ENCODE assay signal across 13 mouse cellular contexts in the genomic region with DNA sequence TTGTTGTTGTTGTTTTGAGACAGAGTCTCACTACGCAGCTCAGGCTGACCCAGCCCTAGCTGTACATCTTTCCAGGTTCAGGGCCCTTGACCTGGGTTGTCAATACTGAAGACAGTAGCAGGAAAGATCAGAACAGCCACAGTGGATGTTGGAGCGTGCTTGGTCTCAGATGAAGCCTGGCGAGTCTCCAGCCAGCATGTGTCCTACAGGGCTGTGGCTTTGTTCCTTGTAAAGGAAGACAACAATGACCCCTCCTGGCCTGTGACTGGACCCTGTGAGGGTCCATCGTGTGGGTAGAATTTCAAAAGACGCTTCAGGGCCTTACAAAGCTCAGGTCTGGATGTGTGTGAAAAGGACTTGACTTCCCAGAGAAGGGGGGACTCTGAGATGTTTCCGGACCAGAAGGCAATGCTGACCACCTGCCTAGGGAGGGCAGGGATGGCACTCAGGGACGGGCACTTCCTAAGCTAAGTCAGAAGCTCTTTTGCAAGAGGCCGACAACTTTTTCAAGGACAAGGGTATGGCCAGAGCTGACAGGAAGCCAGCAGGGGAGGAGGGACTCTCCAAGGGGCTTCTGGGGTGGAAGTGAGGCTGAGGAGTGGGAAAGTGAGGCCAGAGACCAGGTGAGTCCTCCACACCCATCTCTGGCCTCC. TPM values are rescaled to one million over a fixed set of nuclear protein-coding genes. Genes with fewer than 3 reads are reported as not detected.
DNase-seq lines count a peak whose midpoint lies in the region; ATAC-seq and TF ChIP-seq lines count a peak whose summit lies in the region.
"Had no signal": no experiment of that assay in that cellular context is flagged by ENCODE, and none has a peak within 500 bp of the region (broad histone marks: within the 10 kb centered on the region; RNA-seq: fewer than 3 reads in every experiment).

No protein-coding gene starts in this region.

- H3K9me3 ChIP-seq in heart, embryonic 15.5 days (replicated peaks): no peaks in the 10 kb centered on the region
- no peaks in the 10 kb centered on the region for H3K9me3 ChIP-seq in forebrain, embryonic 15.5 days
- H3K9me3 ChIP-seq: hindbrain, embryonic 13.5 days; limb, embryonic 13.5 days had no signal

- peak overlapping the region; percentile 1 for H3K27ac ChIP-seq in heart, embryonic 15.5 days
- peak overlapping the region; percentile 49 for H3K27ac ChIP-seq in macrophage
- H3K27ac ChIP-seq in forebrain, embryonic 15.5 days (replicated peaks): no peak overlapping the region
- H3K27ac ChIP-seq: hindbrain, embryonic 13.5 days; layer of hippocampus, adult 2 months; limb, embryonic 13.5 days had no signal

- no peaks in the 10 kb centered on the region for H3K27me3 ChIP-seq in heart, embryonic 15.5 days
- H3K27me3 ChIP-seq in forebrain, embryonic 15.5 days: no peaks in the 10 kb centered on the region
- H3K27me3 ChIP-seq: hindbrain, embryonic 13.5 days; limb, embryonic 13.5 days had no signal

- no peak overlapping the region for H3K4me2 ChIP-seq in heart, embryonic 15.5 days
- no peak overlapping the region for H3K4me2 ChIP-seq in forebrain, embryonic 15.5 days (replicated peaks)
- H3K4me2 ChIP-seq: hindbrain, embryonic 13.5 days; limb, embryonic 13.5 days had no signal

- H3K4me3 ChIP-seq in lung, adult 2 months (replicated peaks; ENCODE audit: extremely low read depth, low read depth, low read length): no peak overlapping the region
- H3K4me3 ChIP-seq in heart, embryonic 15.5 days: no peak overlapping the region
- H3K4me3 ChIP-seq in macrophage (ENCODE audit: inconsistent target): no peak overlapping the region
- no peak overlapping the region for H3K4me3 ChIP-seq in forebrain, embryonic 15.5 days
- H3K4me3 ChIP-seq: hindbrain, embryonic 13.5 days; layer of hippocampus, adult 2 months; limb, embryonic 13.5 days had no signal

- 52% methylated on average over 8 of the region's 8 CpGs for WGBS in lung, adult 2 months
- 76% methylated on average over 8 of the region's 8 CpGs for WGBS in heart, embryonic 15.5 days
- 82% methylated on average over 8 of the region's 8 CpGs for WGBS in macrophage (ENCODE audit: missing documents)
- WGBS in forebrain, embryonic 15.5 days: 72% methylated on average over 8 of the region's 8 CpGs

- DNase-seq in gastrocnemius, postnatal 14 days: peak; percentile 61
- DNase-seq in gastrocnemius, adult 8-10 months (ENCODE audit: low spot score in 2 of 2): no peak
- no peak for DNase-seq in lung, adult 2 months
- DNase-seq in lung, adult 18-20 months: no peak
- no peak for DNase-seq in cerebellum, postnatal 4 days (ENCODE audit: low spot score in 2 of 2)

- no peak for TF ChIP-seq POLR2A in lung, adult 2 months (IDR thresholded peaks at IDR 0.05; ENCODE audit: borderline replicate concordance, extremely low read depth, low read depth, low read length)

- ATAC-seq in heart, embryonic 15.5 days (replicated peaks; ENCODE audit: insufficient number of reproducible peaks, insufficient read depth, low FRiP score, low read depth): no peak
- no peak for ATAC-seq in forebrain, embryonic 15.5 days (replicated peaks)
- ATAC-seq: forebrain, embryonic 16.5 days had no signal

- intact Hi-C loops in gastrocnemius, postnatal 14 days (cut with DNase I; ENCODE audit: low total_unique reads): no loop called here

- no peaks in the 10 kb centered on the region for H3K79me2 ChIP-seq in macrophage (ENCODE audit: inconsistent target)

- H3K36me3 ChIP-seq in heart, embryonic 15.5 days: no peaks in the 10 kb centered on the region
- no peaks in the 10 kb centered on the region for H3K36me3 ChIP-seq in macrophage (ENCODE audit: inconsistent target)
- H3K36me3 ChIP-seq in forebrain, embryonic 15.5 days: no peaks in the 10 kb centered on the region
- H3K36me3 ChIP-seq: hindbrain, embryonic 13.5 days; limb, embryonic 13.5 days had no signal

- H3K4me1 ChIP-seq in lung, adult 2 months (ENCODE audit: control insufficient read depth, insufficient read depth, low read length): peaks cover 9% of the 10 kb centered on the region; the same call in 1 of the 2 replicates
- peaks cover 9% of the 10 kb centered on the region for H3K4me1 ChIP-seq in heart, embryonic 15.5 days (replicated peaks)
- no peaks in the 10 kb centered on the region for H3K4me1 ChIP-seq in forebrain, embryonic 15.5 days

- TF ChIP-seq CTCF in lung, adult 2 months (IDR thresholded peaks at IDR 0.05; ENCODE audit: insufficient read depth, low read length): peak; percentile 40; the same call in 1 of the 2 replicates

- H3K9ac ChIP-seq in heart, embryonic 15.5 days: no peak overlapping the region
- no peak overlapping the region for H3K9ac ChIP-seq in forebrain, embryonic 15.5 days (replicated peaks)
- H3K9ac ChIP-seq: hindbrain, embryonic 13.5 days; limb, embryonic 13.5 days had no signal

RNA-seq across cellular contexts. Expression of gene Syngr1, which starts 37.6 kb away (rescaled TPM):
- total RNA-seq in gastrocnemius, postnatal 14 days (2021): 10 to 100 TPM; 16.6 to 20.1 TPM
- 10 to 100 TPM; 54.5 to 72.8 (median 61.1) TPM for total RNA-seq in gastrocnemius, adult 8-10 months (2022)
- 44.1 and 50.9 TPM in 2 replicates for polyA plus RNA-seq in lung, adult 2 months (2012; rRNA removed)
- 38.0 and 42.9 TPM in 2 replicates for polyA plus RNA-seq in heart, embryonic 15.5 days (2015; fragmentation: Nextera tagmentation; extraction: Ambion mirVana)
- 100 to 1,000 TPM in 11 of 26 experiments, 10 to 100 TPM in 14, 1 to 10 TPM in 1; 8.5 to 192 (median 76.8) TPM for total RNA-seq in macrophage (2018; cell fraction: chromatin; rRNA removed)
- total RNA-seq in macrophage (2018; cell fraction: cytosol; rRNA removed): 100 to 1,000 TPM; 185 to 377 (median 258) TPM
- total RNA-seq in macrophage (2018; cell fraction: nucleus; rRNA removed): 100 to 1,000 TPM in 19 of 26 experiments, 10 to 100 TPM in 7; 29.5 to 228 (median 114) TPM
- 139 to 428 TPM (median 314 TPM) in 3 replicates for polyA plus RNA-seq in macrophage (2018)
- 40.1 and 44.5 TPM in 2 replicates for polyA plus RNA-seq in forebrain, embryonic 15.5 days (2015; fragmentation: Nextera tagmentation; extraction: Ambion mirVana)

RNA-seq across cellular contexts. Expression of gene Rpl3, which starts 38.2 kb away (rescaled TPM):
- 100 to 1,000 TPM; 129 to 167 TPM for total RNA-seq in gastrocnemius, postnatal 14 days (2021)
- 10 to 100 TPM; 23.1 to 56.7 (median 39.7) TPM for total RNA-seq in gastrocnemius, adult 8-10 months (2022)
- 369 and 428 TPM in 2 replicates for polyA plus RNA-seq in lung, adult 2 months (2012; rRNA removed)
- polyA plus RNA-seq in heart, embryonic 15.5 days (2015; fragmentation: Nextera tagmentation; extraction: Ambion mirVana): 565 and 609 TPM in 2 replicates
- 100 to 1,000 TPM in 24 of 26 experiments, 10 to 100 TPM in 2; 70.8 to 495 (median 240) TPM for total RNA-seq in macrophage (2018; cell fraction: chromatin; rRNA removed)
- total RNA-seq in macrophage (2018; cell fraction: cytosol; rRNA removed): 100 to 1,000 TPM; 413 to 862 (median 571) TPM
- 100 to 1,000 TPM; 139 to 883 (median 221) TPM for total RNA-seq in macrophage (2018; cell fraction: nucleus; rRNA removed)
- polyA plus RNA-seq in macrophage (2018): 633 to 940 TPM (median 770 TPM) in 3 replicates
- 641 and 670 TPM in 2 replicates for polyA plus RNA-seq in forebrain, embryonic 15.5 days (2015; fragmentation: Nextera tagmentation; extraction: Ambion mirVana)

RNA-seq across cellular contexts. Expression of gene Pdgfb, which starts 38.7 kb away (rescaled TPM):
- 10 to 100 TPM; 25.2 to 38.5 TPM for total RNA-seq in gastrocnemius, postnatal 14 days (2021)
- total RNA-seq in gastrocnemius, adult 8-10 months (2022): 10 to 100 TPM in 3 of 4 experiments, 1 to 10 TPM in 1; 8.3 to 16.9 (median 12.9) TPM
- 138 and 155 TPM in 2 replicates for polyA plus RNA-seq in lung, adult 2 months (2012; rRNA removed)
- polyA plus RNA-seq in heart, embryonic 15.5 days (2015; fragmentation: Nextera tagmentation; extraction: Ambion mirVana): 3.7 and 4.0 TPM in 2 replicates
- 10 to 100 TPM in 12 of 26 experiments, 1 to 10 TPM in 14; 2.3 to 61.6 (median 9.1) TPM for total RNA-seq in macrophage (2018; cell fraction: chromatin; rRNA removed)
- total RNA-seq in macrophage (2018; cell fraction: cytosol; rRNA removed): 10 to 100 TPM in 12 of 26 experiments, 1 to 10 TPM in 14; 2.9 to 35.1 (median 6.4) TPM
- 10 to 100 TPM in 15 of 26 experiments, 1 to 10 TPM in 11; 5.4 to 78.2 (median 13.6) TPM for total RNA-seq in macrophage (2018; cell fraction: nucleus; rRNA removed)
- polyA plus RNA-seq in macrophage (2018): 10.0 to 24.1 TPM (median 11.9 TPM) in 3 replicates
- 3.0 and 3.3 TPM in 2 replicates for polyA plus RNA-seq in forebrain, embryonic 15.5 days (2015; fragmentation: Nextera tagmentation; extraction: Ambion mirVana)
- total RNA-seq: CH12.LX had no signal
